Mouse (Mus musculus) gastrocnemius, postnatal 4 days (tissue): ENCODE data around the gene Hist2h3b. TPM values are rescaled to one million over a fixed set of nuclear protein-coding genes. Genes with fewer than 3 reads are reported as not detected.
"Not testable (repeated sequence)": the region's sequence is repeated elsewhere in the genome, so short reads cannot be mapped to it uniquely, and the experiment has no call there.

Experiments
- DNase-seq, 2 experiments: peaks; one replicate each; pipeline ENCODE4 v3.0.0; 2021 to 2022; ENCODE audit warnings: low spot score in 2 of 2, mixed read lengths in 2 of 2
- total RNA-seq, 2 experiments: library from RNA; stranded (reverse); gene quantifications; 2 replicates each; pipeline ENCODE4 v1.2.3; 2021

Hist2h3b gene
- total RNA-seq, 2 experiments from 2014 or later = 677 to 879 TPM

- DNase-seq = peak; percentile 49 to 82
Measured at GRCm38 (mm10) chr3:96262216-96262875, 6.1 kb upstream of the Hist2h3b start.

GRCm38 (mm10) chr3:96262979-96263550, 5.4 kb upstream of the Hist2h3b start, which contains the start of gene Hist2h4:
Gene Hist2h4, minus strand, starts transcription at chr3:96263311.
- peak; percentile 83 to 92 for DNase-seq

DNA sequence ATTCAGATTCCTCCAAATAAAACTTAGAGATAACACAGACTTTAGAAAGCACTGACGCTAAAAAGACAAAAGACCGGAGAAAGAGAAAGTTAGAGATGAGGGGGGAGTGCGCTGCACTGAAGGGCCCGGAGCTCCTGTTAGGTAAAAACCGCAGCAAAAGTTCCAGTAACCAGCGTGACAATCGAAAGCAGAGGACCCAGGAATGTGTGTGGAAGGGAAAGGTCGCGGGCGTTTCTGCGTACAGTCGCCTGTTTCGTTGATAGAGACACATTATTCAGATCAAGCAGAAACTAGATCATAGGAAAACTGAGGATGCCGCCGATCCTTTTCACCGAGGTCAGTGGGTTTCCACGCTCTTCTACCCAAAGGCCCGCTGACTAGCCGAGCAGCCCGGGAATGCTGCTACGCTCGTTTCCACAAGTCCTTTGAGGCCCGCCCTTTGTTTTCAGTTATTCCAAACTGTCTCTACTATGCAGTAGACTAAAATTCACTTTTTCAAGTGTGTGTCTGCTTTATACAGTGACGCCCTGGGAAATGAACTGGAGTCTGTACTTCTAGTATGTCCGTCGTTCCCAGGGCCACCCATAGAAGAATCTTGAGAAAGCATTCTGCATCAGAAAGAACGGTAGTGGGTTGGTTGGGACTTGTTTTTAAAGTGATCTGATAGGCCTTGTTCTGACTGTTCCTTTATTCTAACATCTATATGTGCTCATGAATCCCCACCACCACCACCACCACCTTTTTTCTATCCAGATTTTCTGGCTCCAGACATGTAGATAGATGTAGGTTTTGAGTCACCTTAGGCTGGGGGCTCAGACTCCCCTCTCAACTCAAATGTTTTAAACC, 4.7 kb upstream of the Hist2h3b start:
- peak in 1 of 2 experiments; percentile 47 for DNase-seq

DNA sequence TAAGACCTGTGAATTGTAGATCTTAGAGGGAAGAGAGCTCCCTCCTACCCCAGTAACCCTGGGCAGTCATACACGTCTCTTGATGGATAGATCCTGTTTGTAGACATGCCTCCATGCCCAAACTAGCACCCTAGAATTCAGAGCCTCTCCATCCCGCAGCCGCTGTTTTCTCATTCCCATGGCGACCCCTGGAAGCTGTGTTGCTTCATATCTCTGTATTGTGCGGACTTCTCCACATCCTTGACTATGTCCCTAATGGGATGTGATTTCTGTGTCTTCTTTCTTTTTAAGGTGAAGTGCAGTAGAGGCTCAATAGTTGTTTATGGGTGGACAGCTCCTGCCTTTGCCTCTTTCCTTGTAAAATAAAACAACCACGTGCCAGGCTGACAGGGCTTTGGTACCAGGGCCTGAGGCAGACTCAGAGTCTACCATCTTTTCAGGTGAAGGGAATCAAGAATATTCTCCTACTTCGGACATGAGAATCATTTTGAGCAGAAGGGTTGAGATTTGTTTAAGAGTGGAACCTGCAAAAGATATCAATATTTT, 4.0 kb upstream of the Hist2h3b start:
- no peak for DNase-seq

DNA sequence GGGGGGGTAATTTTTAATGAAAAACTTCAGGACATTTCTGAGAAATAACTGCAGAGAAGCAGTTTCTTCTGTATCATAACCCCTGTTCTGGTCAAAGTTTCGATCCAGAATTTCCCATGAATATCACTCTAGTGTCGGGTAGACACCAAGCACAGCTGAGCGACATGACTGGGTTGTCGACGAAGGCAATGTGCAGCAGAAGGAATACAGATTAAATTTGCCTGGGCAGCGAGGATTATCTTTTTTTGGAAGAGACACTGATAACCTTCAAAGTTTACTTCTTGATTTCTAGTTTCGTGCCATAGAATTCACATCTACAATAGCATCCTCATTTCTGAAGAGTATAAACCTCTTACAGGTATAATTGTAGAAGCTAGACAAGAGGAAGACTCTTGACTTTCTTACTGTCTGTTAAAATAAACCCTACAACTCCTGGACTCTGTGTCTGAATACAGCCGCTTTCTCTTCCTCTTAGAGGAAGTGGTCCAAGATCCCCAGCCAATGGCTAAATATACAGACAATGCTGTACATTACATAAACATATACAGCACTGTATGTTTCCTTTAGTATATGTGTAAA, 2.2 kb upstream of the Hist2h3b start:
- no peak for DNase-seq

DNA sequence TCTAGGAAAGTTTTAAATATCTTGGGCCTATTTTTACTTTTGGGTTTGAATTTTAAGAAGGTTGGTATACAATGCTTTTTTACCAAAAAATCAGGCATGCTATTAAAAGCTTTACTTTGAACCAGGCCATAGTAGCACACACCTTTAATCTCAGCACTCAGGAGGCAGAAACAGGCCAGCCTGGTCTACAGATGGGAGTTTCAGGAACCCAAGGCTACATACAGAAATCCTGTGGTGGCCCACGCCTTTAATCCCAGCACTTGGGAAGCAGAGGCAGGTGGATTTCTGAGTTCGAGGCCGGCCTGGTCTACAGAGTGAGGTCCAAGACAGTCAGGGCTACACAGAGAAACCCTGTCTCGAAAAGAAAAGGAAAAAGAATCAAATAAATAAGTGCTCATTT, 913 bp upstream of the Hist2h3b start:
- no peak for DNase-seq

- DNase-seq = peak in 1 of 2 experiments; percentile 15
Measured at GRCm38 (mm10) chr3:96268776-96269378, 423 bp downstream of the Hist2h3b start.

- peak; percentile 47 to 82 for DNase-seq
Measured at GRCm38 (mm10) chr3:96269511-96270474, 1.3 kb downstream of the Hist2h3b start, which contains the start of gene Hist2h2bb. Gene Hist2h2bb, plus strand, starts transcription at chr3:96269752.

- DNase-seq = no peak
Measured at GRCm38 (mm10) chr3:96273591-96274465, 5.4 kb downstream of the Hist2h3b start.

DNA sequence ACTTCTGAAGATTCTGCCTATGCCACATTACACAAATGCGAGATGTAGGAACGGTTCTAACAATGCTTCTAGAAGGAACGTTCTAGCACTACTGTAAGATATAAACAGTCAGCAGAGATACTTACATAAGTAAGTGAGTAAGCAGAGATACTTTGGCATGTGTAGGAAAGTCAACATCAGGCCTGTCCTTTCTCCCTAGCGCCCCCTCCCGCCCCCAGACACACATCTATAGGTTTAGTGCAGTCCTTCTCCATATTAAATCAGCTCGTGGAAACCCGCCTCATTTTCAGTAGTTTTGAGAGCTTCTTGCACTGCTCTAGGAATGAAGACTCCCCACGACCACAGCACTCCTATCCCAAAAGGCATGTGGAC, 9.0 kb downstream of the Hist2h3b start:
- DNase-seq = peak in 1 of 2 experiments; percentile 55

- peak; percentile 87 to 95 for DNase-seq
Measured at GRCm38 (mm10) chr3:96277800-96278624, 9.6 kb downstream of the Hist2h3b start.

DNA sequence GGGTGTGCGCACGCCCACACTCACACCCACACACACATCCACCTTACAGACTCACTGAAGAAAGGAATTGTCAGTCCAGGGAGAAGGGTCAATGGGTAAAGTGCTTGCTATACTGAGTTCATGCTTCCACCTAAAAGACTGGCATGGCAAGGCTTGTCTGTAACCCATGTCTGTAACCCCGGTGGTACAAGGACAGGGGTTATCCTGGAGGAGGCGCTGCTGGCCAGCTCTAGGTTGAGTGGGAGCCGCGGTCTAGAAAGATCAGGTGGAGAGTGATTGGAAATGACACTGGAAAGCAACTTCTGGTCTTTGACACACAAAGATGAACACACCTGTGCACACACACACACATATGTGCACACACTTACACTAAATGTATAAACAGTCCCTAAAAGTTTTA, 12.2 kb downstream of the Hist2h3b start:
- no peak for DNase-seq

DNA sequence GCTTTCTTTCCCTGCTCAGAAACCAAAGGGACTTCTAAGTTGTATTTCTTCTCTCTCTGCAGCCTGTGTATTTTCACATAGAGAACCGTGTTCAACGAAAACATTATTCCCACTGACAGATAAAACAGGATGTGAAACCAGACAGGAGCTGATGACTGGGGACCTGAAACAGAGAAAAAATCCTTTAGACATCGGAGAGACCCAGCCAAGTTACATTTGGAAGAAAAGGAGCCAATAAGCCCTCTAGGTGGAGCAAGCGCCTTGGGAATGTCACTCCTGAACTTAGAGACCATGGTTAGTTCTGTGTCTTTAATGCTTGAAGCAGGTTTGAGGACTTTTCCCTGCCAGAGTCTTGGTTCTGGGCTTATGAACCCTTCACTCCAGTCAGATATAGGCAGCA, 16.0 kb downstream of the Hist2h3b start:
- no peak for DNase-seq

DNA sequence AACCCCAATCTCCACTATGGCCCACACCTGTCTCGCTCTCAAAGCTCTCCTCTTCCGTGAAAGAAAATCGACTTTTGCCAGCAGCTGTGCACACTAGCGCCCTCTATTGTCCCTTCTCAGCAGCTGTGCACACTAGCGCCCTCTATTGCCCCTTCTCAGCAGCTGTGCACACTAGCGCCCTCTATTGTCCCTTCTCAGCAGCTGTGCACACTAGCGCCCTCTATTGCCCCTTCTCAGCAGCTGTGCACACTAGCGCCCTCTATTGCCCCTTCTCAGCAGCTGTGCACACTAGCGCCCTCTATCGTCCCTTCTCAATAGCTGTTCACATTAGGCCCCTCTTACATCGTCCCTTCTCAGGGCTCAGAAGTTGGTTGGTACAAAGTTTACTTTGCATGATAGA, 18.9 kb downstream of the Hist2h3b start:
- DNase-seq = not testable (repeated sequence)

GRCm38 (mm10) chr3:96289201-96289600, 20.7 kb downstream of the Hist2h3b start:
- DNase-seq = no peak

DNA sequence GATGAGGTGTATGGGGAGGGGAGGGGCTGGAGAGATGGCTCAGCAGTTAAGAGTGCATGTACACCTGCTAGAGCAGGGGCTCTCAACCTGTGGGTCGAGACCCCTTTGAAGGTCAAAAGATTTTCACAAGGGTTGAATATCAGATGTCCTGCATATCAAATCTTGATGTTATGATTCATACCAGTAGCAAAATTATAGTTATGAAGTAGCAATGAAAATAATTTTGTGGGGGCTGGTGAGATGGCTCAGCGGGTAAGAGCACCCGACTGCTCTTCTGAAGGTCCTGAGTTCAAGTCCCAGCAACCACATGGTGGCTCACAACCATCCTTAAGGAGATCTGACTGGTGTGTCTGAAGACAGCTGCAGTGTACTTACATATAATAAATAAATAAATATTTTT, 22.3 kb downstream of the Hist2h3b start:
- not testable (repeated sequence) for DNase-seq

DNA sequence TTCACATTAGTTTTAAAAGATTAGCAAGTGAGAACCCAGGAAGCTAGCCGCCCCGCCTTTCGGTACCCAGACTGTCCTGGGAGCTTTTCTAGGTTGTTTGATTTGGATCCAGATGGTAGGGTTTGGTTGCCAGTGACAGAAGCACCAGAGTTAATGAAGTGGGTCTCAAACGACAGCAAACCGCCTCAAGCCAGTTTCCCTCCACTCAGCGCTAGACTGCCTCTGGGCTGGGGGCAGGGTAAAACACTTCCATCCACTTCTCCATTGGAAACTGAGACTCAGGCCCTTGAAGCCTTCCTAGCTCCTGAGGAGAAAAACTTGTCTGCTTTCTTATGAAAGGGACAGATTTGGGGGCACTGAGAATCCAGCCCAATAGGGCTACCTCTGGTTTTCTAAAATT, 24.2 kb downstream of the Hist2h3b start:
- DNase-seq = no peak

- no peak for DNase-seq
Measured at GRCm38 (mm10) chr3:96293368-96293767, 24.9 kb downstream of the Hist2h3b start.
